Mouse (Mus musculus): ENCODE measurements around the gene Snu13. TPM values are rescaled to one million over a fixed set of nuclear protein-coding genes. Genes with fewer than 3 reads are reported as not detected.

Gene Snu13
- polyA plus RNA-seq (2016; fragmentation: Nextera tagmentation; extraction: Ambion mirVana): 169 and 192 TPM in 2 replicates

GRCm38 (mm10) chr15:82047080-82047883 is at the start of gene Snu13:
Snu13 (minus strand) TSS chr15:82047598.
- H3K4me2 ChIP-seq (replicated peaks): peak within 1 kb of the TSS; percentile 93
- H3K4me3 ChIP-seq: peak within 1 kb of the TSS; percentile 94
- under 1% methylated on average over 73 of the region's 74 CpGs for WGBS
- H3K9ac ChIP-seq: peak within 1 kb of the TSS; percentile 87
- no peaks in the 10 kb centered on the region for H3K9me3 ChIP-seq (replicated peaks)
- H3K27me3 ChIP-seq: 0 out of 2 replicates have a peak, but pooled peaks cover 3% of the 10 kb centered on the region
- H3K36me3 ChIP-seq: peaks cover 14% of the 10 kb centered on the region
- H3K4me1 ChIP-seq: peaks cover 18% of the 10 kb centered on the region
- peak within 1 kb of the TSS; percentile 83 for H3K27ac ChIP-seq
- peak; percentile 86 for ATAC-seq (ENCODE audit: low FRiP score)

GRCm38 (mm10) chr15:82091061-82091460 is 43.7 kb upstream of the Snu13 start:
- ATAC-seq (ENCODE audit: low FRiP score): no peak
- Histone ChIP-seq H3K27me3 (no peaks in the 10 kb centered on the region; the same call in 1 of the 2 replicates), H3K9me3 (replicated peaks) (no peaks in the 10 kb centered on the region), H3K36me3 (no peaks in the 10 kb centered on the region), H3K9ac (no peak overlapping the region), H3K4me1 (0 out of 2 replicates have a peak, but pooled peaks cover 3% of the 10 kb centered on the region), H3K4me2 (replicated peaks) (no peak overlapping the region), H3K27ac (no peak overlapping the region), H3K4me3 (no peak overlapping the region)
- WGBS: 72% methylated on average over 7 of the region's 7 CpGs

GRCm38 (mm10) chr15:82087266-82087665 is 39.9 kb upstream of the Snu13 start:
- Histone ChIP-seq H3K4me3 (no peak overlapping the region), H3K4me2 (replicated peaks) (no peak overlapping the region), H3K9me3 (replicated peaks) (no peaks in the 10 kb centered on the region), H3K9ac (no peak overlapping the region), H3K4me1 (0 out of 2 replicates have a peak, but pooled peaks cover 3% of the 10 kb centered on the region), H3K27me3 (no peaks in the 10 kb centered on the region; the same call in none of the 2 replicates), H3K36me3 (no peaks in the 10 kb centered on the region), H3K27ac (no peak overlapping the region)
- ATAC-seq (ENCODE audit: low FRiP score): no peak
- WGBS: 12% methylated on average over 10 of the region's 10 CpGs

GRCm38 (mm10) chr15:82086131-82086530 is 38.7 kb upstream of the Snu13 start:
- Histone ChIP-seq H3K4me1 (0 out of 2 replicates have a peak, but pooled peaks cover 3% of the 10 kb centered on the region), H3K27me3 (no peaks in the 10 kb centered on the region; the same call in none of the 2 replicates), H3K4me3 (no peak overlapping the region), H3K9me3 (replicated peaks) (no peaks in the 10 kb centered on the region), H3K36me3 (no peaks in the 10 kb centered on the region), H3K27ac (no peak overlapping the region), H3K4me2 (replicated peaks) (no peak overlapping the region), H3K9ac (no peak overlapping the region)
- ATAC-seq (ENCODE audit: low FRiP score): no peak
- WGBS: 83% methylated on average over 12 of the region's 12 CpGs

- Histone ChIP-seq H3K9ac (no peak overlapping the region), H3K36me3 (no peaks in the 10 kb centered on the region), H3K4me3 (no peak overlapping the region), H3K27ac (no peak overlapping the region), H3K4me1 (0 out of 2 replicates have a peak, but pooled peaks cover 3% of the 10 kb centered on the region), H3K27me3 (no peaks in the 10 kb centered on the region; the same call in none of the 2 replicates), H3K4me2 (replicated peaks) (no peak overlapping the region), H3K9me3 (replicated peaks) (no peaks in the 10 kb centered on the region)
- 90% methylated on average over 9 of the region's 9 CpGs for WGBS
- ATAC-seq (ENCODE audit: low FRiP score): no peak
These were observed 38.2 kb upstream of the Snu13 start for GRCm38 (mm10) chr15:82085606-82086005.

GRCm38 (mm10) chr15:82081161-82081560 is 33.8 kb upstream of the Snu13 start:
- Histone ChIP-seq H3K9me3 (replicated peaks) (no peaks in the 10 kb centered on the region), H3K9ac (no peak overlapping the region), H3K27me3 (peaks cover 6% of the 10 kb centered on the region), H3K4me1 (no peaks in the 10 kb centered on the region), H3K36me3 (no peaks in the 10 kb centered on the region), H3K4me2 (replicated peaks) (no peak overlapping the region), H3K4me3 (no peak overlapping the region), H3K27ac (no peak overlapping the region)
- 33% methylated on average over 7 of the region's 7 CpGs for WGBS
- ATAC-seq (ENCODE audit: low FRiP score): no peak

- no peaks in the 10 kb centered on the region for H3K4me1 ChIP-seq
- peaks cover 6% of the 10 kb centered on the region; the same call in 1 of the 2 replicates for H3K27me3 ChIP-seq
- H3K9ac ChIP-seq: no peak overlapping the region
- no peak overlapping the region for H3K4me2 ChIP-seq (replicated peaks)
- WGBS: 64% methylated on average over 10 of the region's 10 CpGs
- H3K4me3 ChIP-seq: no peak overlapping the region
- H3K27ac ChIP-seq: no peak overlapping the region
- no peaks in the 10 kb centered on the region for H3K9me3 ChIP-seq (replicated peaks)
- ATAC-seq (ENCODE audit: low FRiP score): no peak
- no peaks in the 10 kb centered on the region for H3K36me3 ChIP-seq
These were observed 32.5 kb upstream of the Snu13 start for GRCm38 (mm10) chr15:82079883-82080282.

- WGBS: 92% methylated on average over 7 of the region's 7 CpGs
These were observed 26.1 kb upstream of the Snu13 start for GRCm38 (mm10) chr15:82073490-82073889.

GRCm38 (mm10) chr15:82071816-82072469 is 24.5 kb upstream of the Snu13 start:
- Histone ChIP-seq H3K27me3 (peaks cover 39% of the 10 kb centered on the region), H3K4me2 (replicated peaks) (no peak overlapping the region), H3K9ac (no peak overlapping the region), H3K9me3 (replicated peaks) (no peaks in the 10 kb centered on the region; the same call in 1 of the 2 replicates), H3K4me3 (no peak overlapping the region), H3K4me1 (peaks cover 5% of the 10 kb centered on the region; the same call in 1 of the 2 replicates), H3K36me3 (no peaks in the 10 kb centered on the region), H3K27ac (no peak overlapping the region)
- WGBS: 89% methylated on average over 26 of the region's 26 CpGs
- ATAC-seq (ENCODE audit: low FRiP score): no peak

More at GRCm38 (mm10) chr15:82073490-82073889, 26.1 kb upstream of the Snu13 start:
- no peak overlapping the region for H3K4me3 ChIP-seq
- no peak overlapping the region for H3K27ac ChIP-seq
- H3K27me3 ChIP-seq: peaks cover 38% of the 10 kb centered on the region
- no peak overlapping the region for H3K4me2 ChIP-seq (replicated peaks)
- no peaks in the 10 kb centered on the region for H3K36me3 ChIP-seq
- no peak for ATAC-seq (ENCODE audit: low FRiP score)
- no peak overlapping the region for H3K9ac ChIP-seq
- no peaks in the 10 kb centered on the region; the same call in 1 of the 2 replicates for H3K9me3 ChIP-seq (replicated peaks)
- H3K4me1 ChIP-seq: peaks cover 5% of the 10 kb centered on the region; the same call in 1 of the 2 replicates

- WGBS: 20% methylated on average over 40 of the region's 40 CpGs
These were observed 22.5 kb upstream of the Snu13 start, which contains the start of gene Mei1 for GRCm38 (mm10) chr15:82069898-82070297. Mei1 (plus strand) TSS chr15:82069996.

GRCm38 (mm10) chr15:82065511-82065910 is 18.1 kb upstream of the Snu13 start:
- Histone ChIP-seq H3K4me3 (no peak overlapping the region), H3K4me2 (replicated peaks) (no peak overlapping the region), H3K9me3 (replicated peaks) (no peaks in the 10 kb centered on the region; the same call in 1 of the 2 replicates), H3K27ac (no peak overlapping the region), H3K27me3 (peaks cover 60% of the 10 kb centered on the region), H3K36me3 (no peaks in the 10 kb centered on the region), H3K9ac (no peak overlapping the region), H3K4me1 (peaks cover 5% of the 10 kb centered on the region; the same call in 1 of the 2 replicates)
- ATAC-seq (ENCODE audit: low FRiP score): no peak
- WGBS: 15% methylated on average over 7 of the region's 7 CpGs

More at GRCm38 (mm10) chr15:82069898-82070297, 22.5 kb upstream of the Snu13 start, which contains the start of gene Mei1:
- H3K4me2 ChIP-seq (replicated peaks): peak within 1 kb of the TSS; percentile 39
- no peaks in the 10 kb centered on the region; the same call in 1 of the 2 replicates for H3K9me3 ChIP-seq (replicated peaks)
- peaks cover 5% of the 10 kb centered on the region; the same call in 1 of the 2 replicates for H3K4me1 ChIP-seq
- no peak for ATAC-seq (ENCODE audit: low FRiP score)
- H3K27me3 ChIP-seq: peaks cover 44% of the 10 kb centered on the region
- no peak within 1 kb of the TSS for H3K27ac ChIP-seq
- no peak within 1 kb of the TSS for H3K9ac ChIP-seq
- H3K4me3 ChIP-seq: peak within 1 kb of the TSS; percentile 18; the same call in 1 of the 2 replicates
- H3K36me3 ChIP-seq: no peaks in the 10 kb centered on the region

GRCm38 (mm10) chr15:82063909-82064308 is 16.5 kb upstream of the Snu13 start:
- no peak overlapping the region for H3K4me3 ChIP-seq
- 0 out of 2 replicates have a peak overlapping the region, but pooled peaks have one; percentile 2 for H3K9ac ChIP-seq
- no peak overlapping the region for H3K27ac ChIP-seq
- no peaks in the 10 kb centered on the region for H3K4me1 ChIP-seq
- 65% methylated on average over 14 of the region's 14 CpGs for WGBS
- no peak overlapping the region for H3K4me2 ChIP-seq (replicated peaks)
- H3K36me3 ChIP-seq: no peaks in the 10 kb centered on the region
- H3K9me3 ChIP-seq (replicated peaks): no peaks in the 10 kb centered on the region
- peaks cover 47% of the 10 kb centered on the region for H3K27me3 ChIP-seq
- ATAC-seq (ENCODE audit: low FRiP score): no peak
